Mouse (Mus musculus) liver, embryonic 16.5 days (tissue): Measurements from ENCODE around the gene Nrf1. TPM values are rescaled to one million over a fixed set of nuclear protein-coding genes. Genes with fewer than 3 reads are reported as not detected.

Experiments used
- ATAC-seq: fragments of 200-750 bp; cut with Nextera tagmentation; 2 replicates; pipeline ENCODE4 v1.8.0; 2017; ENCODE audit warnings: low read depth, mild to moderate bottlenecking, moderate number of reproducible peaks, moderate library complexity
- H3K27ac ChIP-seq: fragments of 300-500 bp; sonication (generic); 2 replicates; pipeline ENCODE4 v1.5.1; 2014; ENCODE audit warnings: mild to moderate bottlenecking, low read length
- H3K27me3 ChIP-seq: fragments of 300-500 bp; sonication (generic); 2 replicates; pipeline ENCODE4 v1.6.1; 2014; ENCODE audit warnings: low read depth, low read length, mixed read lengths; ENCODE audit not compliant: control insufficient read depth, insufficient read depth
- H3K36me3 ChIP-seq: fragments of 300-500 bp; sonication (generic); 2 replicates; pipeline ENCODE4 v1.6.1; 2014; ENCODE audit warnings: mild to moderate bottlenecking; ENCODE audit not compliant: control insufficient read depth, insufficient read depth
- H3K4me1 ChIP-seq: fragments of 300-500 bp; sonication (generic); 2 replicates; pipeline ENCODE4 v1.6.1; 2014; ENCODE audit warnings: low read depth, low read length, mixed read lengths; ENCODE audit not compliant: control insufficient read depth
- H3K4me2 ChIP-seq: fragments of 300-500 bp; sonication (generic); 2 replicates; pipeline ENCODE4 v1.6.1; 2014; ENCODE audit warnings: low read depth, low read length, mixed read lengths
- H3K4me3 ChIP-seq: fragments of 300-500 bp; sonication (generic); 2 replicates; pipeline ENCODE4 v1.5.1; 2014; ENCODE audit warnings: low read depth, mild to moderate bottlenecking, low read length
- H3K9ac ChIP-seq: fragments of 300-500 bp; sonication (generic); 2 replicates; pipeline ENCODE4 v1.6.1; 2014; ENCODE audit warnings: low read depth, low read length
- H3K9me3 ChIP-seq: fragments of 300-500 bp; sonication (generic); replicated peaks from 2 replicates; pipeline ENCODE4 v1.6.1; 2016; ENCODE audit warnings: low read length; ENCODE audit not compliant: control insufficient read depth
- WGBS: fragments of 180-500 bp; shearing (Covaris S2); extraction: QIAGEN DNeasy Blood & Tissue Kit; methylation state at CpG from one replicate; pipeline ENCODE4 v1.1.7; 2014; ENCODE audit not compliant: insufficient replicate concordance; 5-methylcytosine and 5-hydroxymethylcytosine counted together
- polyA plus RNA-seq: library from polyadenylated mRNA; unstranded; fragments of >200 nt; fragmentation: Nextera tagmentation; extraction: Ambion mirVana; gene quantifications from 2 replicates; pipeline ENCODE4 v1.2.1, GENCODE M21; 2015

Gene Nrf1
- polyA plus RNA-seq, 1 experiment from 2014 or later, result 35.3 TPM

DNA sequence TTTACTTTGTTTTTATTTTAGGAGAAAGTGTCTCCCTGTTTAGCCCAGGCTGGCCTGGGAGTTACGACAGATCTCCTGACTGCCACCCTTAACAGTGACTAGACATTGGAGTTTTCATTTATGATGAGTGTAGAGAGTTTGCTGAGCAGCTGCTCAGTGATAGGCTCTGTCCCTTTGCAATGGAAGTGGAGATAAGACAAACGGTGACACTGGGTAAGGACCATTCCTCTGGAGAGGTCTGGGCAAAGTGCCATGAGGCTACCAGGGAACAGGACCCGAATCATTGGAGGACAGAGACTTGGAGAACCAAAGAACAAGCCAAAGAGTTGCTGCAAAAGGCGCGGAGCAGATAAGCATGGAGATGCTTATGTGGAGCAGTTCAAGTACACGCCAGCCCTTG, 100.0 kb downstream of the Nrf1 start:
- Histone ChIP-seq H3K27ac (peak overlapping the region; percentile 92), H3K4me1 (peaks cover 35% of the 10 kb centered on the region), H3K9ac (peak overlapping the region; percentile 9; the same call in 1 of the 2 replicates), H3K27me3 (no peaks in the 10 kb centered on the region), H3K4me3 (peak overlapping the region; percentile 30; the same call in 1 of the 2 replicates), H3K36me3 (peaks cover 19% of the 10 kb centered on the region; the same call in 1 of the 2 replicates), H3K9me3 (no peaks in the 10 kb centered on the region), H3K4me2 (peak overlapping the region; percentile 68)
- 31% methylated on average over 6 of the region's 6 CpGs for WGBS
- peak; percentile 86 for ATAC-seq

DNA sequence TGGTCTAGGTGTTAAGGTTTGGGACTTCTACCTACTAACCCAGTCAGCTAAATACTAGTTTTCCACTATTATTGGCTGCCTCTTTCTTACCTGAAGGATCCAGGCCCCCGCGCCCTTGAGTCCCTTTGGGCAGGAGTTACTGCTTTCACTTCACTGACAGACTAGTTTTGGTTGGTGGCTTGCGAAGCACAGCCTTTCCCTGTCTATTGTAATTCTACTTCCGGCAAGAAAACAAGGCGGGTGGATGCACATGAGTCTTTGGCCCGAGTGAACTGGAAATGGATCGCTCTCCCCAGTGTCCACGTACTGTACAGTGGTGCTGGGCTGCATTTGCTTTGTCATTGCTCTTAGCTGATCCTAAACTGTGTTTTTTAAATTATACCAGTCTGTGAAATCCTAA, 102.7 kb downstream of the Nrf1 start:
- Histone ChIP-seq H3K9ac (no peak overlapping the region), H3K27me3 (no peaks in the 10 kb centered on the region), H3K4me1 (peaks cover 33% of the 10 kb centered on the region), H3K36me3 (peaks cover 12% of the 10 kb centered on the region; the same call in 1 of the 2 replicates), H3K4me2 (no peak overlapping the region), H3K4me3 (no peak overlapping the region), H3K9me3 (no peaks in the 10 kb centered on the region), H3K27ac (no peak overlapping the region)
- WGBS, result 91% methylated on average over 8 of the region's 8 CpGs
- ATAC-seq, result no peak

DNA sequence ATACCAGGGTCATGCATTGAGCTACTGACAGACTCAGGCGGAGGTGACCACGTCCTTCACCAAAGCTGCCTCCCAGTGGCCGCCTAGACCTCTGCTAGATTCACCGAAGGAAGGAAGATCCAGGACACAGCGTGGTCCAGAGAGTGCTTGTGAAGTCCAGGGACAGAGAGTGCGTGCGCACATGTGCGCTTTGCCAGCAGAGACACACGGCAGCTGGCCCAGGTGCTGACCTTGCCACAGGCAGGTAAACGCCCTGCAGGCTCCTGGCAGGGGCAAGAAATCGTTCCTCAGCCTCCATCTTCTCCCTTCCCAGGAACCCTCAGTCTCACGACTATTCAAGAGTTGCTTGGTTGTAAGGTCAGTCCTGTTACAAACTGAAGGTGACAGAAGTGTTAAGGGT, 104.4 kb downstream of the Nrf1 start:
- Histone ChIP-seq H3K4me2 (no peak overlapping the region), H3K9me3 (no peaks in the 10 kb centered on the region), H3K9ac (no peak overlapping the region), H3K27ac (no peak overlapping the region), H3K4me3 (no peak overlapping the region), H3K27me3 (no peaks in the 10 kb centered on the region), H3K36me3 (peaks cover 12% of the 10 kb centered on the region; the same call in 1 of the 2 replicates), H3K4me1 (peaks cover 21% of the 10 kb centered on the region)
- WGBS, result 87% methylated on average over 12 of the region's 12 CpGs
- ATAC-seq, result no peak

DNA sequence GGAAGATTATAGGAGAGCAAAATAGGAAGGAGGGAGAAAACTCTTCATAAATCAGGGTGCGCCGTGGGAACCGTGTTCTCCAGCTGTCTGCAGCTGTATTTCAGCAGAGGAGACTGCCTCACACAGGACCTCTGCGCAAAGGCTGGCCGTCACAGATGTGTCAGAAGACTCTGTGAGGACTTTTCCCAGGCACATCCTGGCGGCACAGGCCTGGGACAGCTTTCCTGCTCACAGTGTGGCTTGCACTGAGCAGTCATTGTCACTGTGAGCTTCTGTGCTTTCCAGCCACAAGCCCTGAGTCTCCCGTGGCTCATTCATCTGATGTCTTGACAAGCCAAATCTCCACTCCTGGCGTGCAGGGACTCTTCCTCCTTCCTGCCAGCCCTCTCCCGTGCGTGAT, 104.9 kb downstream of the Nrf1 start:
- no peak overlapping the region for H3K4me2 ChIP-seq
- WGBS, result 73% methylated on average over 10 of the region's 10 CpGs
- no peak overlapping the region for H3K9ac ChIP-seq
- H3K27ac ChIP-seq, result no peak overlapping the region
- no peaks in the 10 kb centered on the region for H3K9me3 ChIP-seq
- H3K4me1 ChIP-seq, result peaks cover 16% of the 10 kb centered on the region
- no peak overlapping the region for H3K4me3 ChIP-seq
- no peaks in the 10 kb centered on the region for H3K27me3 ChIP-seq
- ATAC-seq, result no peak
- H3K36me3 ChIP-seq, result peaks cover 12% of the 10 kb centered on the region; the same call in 1 of the 2 replicates

DNA sequence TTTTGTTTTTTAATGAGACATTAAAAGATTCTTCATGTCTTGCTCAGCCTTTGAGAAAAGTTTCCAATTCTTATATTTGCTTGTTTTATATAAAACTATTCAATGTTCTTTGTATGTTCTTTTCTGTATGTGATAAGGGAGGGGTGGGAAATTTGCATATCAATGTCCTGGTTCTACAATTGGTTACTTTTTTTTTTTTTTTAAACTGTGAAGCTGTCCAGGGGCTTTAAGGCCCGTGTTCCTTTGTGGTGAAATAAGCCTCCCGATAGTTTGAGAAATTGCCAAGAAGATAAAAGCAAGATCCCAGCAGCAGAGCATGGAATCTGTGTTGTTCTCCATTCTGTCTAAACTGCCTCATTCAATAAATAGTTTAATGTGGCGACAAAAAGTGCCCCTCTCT, 105.3 kb downstream of the Nrf1 start:
- Histone ChIP-seq H3K27ac (no peak overlapping the region), H3K4me3 (no peak overlapping the region), H3K27me3 (no peaks in the 10 kb centered on the region), H3K36me3 (peaks cover 12% of the 10 kb centered on the region; the same call in 1 of the 2 replicates), H3K4me2 (no peak overlapping the region), H3K9ac (no peak overlapping the region), H3K4me1 (peaks cover 12% of the 10 kb centered on the region), H3K9me3 (no peaks in the 10 kb centered on the region)
- WGBS, result 75% methylated on average over 3 of the region's 3 CpGs
- no peak for ATAC-seq

DNA sequence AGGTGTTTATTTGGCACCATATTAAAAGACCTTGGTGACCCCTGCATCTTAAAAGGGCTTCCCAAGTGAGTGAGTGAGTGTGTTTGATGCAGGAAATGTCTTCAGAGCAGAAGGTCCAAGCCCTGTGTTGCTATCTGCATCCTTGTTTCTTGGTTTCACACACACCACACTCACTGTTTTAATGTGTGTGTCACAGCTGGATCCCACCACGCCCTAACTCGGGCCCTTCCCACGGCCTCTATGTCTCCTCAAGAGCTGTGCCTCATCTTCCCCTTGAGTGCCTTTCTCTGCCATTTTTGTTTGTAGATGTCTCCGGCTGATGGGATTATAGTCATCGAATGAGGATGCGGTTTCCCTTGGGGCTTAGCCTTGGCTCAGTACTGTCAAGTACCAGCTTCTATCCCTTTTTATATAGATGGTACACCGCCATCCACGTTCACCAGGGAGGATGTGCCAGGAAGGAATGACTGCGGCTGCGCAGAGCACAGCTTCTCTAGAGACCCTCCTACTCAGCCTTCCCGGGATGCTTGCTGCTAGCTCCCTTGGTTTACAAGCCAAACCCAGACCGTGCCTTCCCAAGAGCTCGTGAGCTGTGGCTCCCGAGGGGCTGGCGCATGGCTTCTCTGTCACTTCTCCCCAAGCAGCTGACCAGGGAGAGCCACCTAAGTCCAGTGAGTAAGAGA, 106.1 kb downstream of the Nrf1 start:
- Histone ChIP-seq H3K36me3 (peaks cover 12% of the 10 kb centered on the region; the same call in 1 of the 2 replicates), H3K4me2 (no peak overlapping the region), H3K4me1 (peaks cover 4% of the 10 kb centered on the region), H3K27ac (no peak overlapping the region), H3K9ac (no peak overlapping the region), H3K4me3 (no peak overlapping the region), H3K9me3 (no peaks in the 10 kb centered on the region), H3K27me3 (no peaks in the 10 kb centered on the region)
- ATAC-seq, result no peak
- WGBS, result 90% methylated on average over 15 of the region's 15 CpGs

DNA sequence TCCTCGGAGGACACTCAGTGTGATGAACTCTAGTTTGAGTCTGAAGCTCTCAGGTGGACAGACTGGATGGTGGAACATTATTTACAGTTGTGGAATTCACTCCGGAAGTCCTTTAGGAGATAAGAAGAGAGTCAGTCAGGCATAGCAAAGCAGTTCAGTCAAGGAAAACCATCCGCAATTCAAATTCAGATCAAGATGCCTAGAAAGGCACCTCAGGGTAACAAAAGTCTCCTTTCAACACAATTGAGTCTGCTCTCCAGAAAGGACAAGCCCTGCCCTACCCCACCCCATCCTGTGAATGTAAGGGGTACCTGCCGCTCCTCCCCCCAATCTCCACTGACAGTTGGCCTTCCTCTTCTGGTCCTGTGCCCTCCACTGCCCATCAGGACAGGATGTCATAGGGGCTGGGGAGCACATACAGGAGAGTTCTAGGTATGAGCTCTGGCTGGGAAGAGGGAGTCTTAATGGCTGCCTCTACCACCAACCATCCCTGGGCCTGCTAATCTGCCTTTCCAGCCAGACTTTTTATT, 111.8 kb downstream of the Nrf1 start:
- no peak overlapping the region for H3K9ac ChIP-seq
- no peak for ATAC-seq
- H3K27me3 ChIP-seq, result peaks cover 8% of the 10 kb centered on the region; the same call in 1 of the 2 replicates
- no peak overlapping the region for H3K27ac ChIP-seq
- no peak overlapping the region for H3K4me3 ChIP-seq
- WGBS, result 66% methylated on average over 4 of the region's 4 CpGs
- H3K9me3 ChIP-seq, result no peaks in the 10 kb centered on the region
- no peak overlapping the region for H3K4me2 ChIP-seq
- no peaks in the 10 kb centered on the region; the same call in 1 of the 2 replicates for H3K4me1 ChIP-seq
- H3K36me3 ChIP-seq, result no peaks in the 10 kb centered on the region

DNA sequence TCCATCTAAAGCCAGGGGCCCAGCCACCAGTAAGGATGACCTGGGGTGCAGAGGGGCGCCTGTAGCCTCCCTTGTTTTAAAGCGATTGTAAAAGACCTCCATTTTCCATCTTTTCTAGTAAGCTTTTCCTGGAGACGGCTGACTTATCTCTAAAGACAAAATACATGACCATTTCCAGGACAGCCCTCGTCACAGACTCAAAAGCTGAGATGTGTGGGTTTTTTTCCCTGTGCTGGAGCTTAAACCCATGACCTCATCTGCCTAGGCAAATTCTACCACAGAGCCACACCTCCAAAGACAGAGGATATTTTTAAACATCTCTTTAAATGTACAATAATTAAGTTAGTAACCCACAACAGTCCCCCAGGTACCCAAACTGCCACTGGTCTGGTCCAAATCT, 112.6 kb downstream of the Nrf1 start:
- no peak overlapping the region for H3K4me2 ChIP-seq
- 60% methylated on average over 4 of the region's 4 CpGs for WGBS
- no peaks in the 10 kb centered on the region for H3K36me3 ChIP-seq
- no peak overlapping the region for H3K27ac ChIP-seq
- ATAC-seq, result no peak
- no peaks in the 10 kb centered on the region for H3K9me3 ChIP-seq
- peaks cover 8% of the 10 kb centered on the region; the same call in 1 of the 2 replicates for H3K27me3 ChIP-seq
- H3K4me3 ChIP-seq, result no peak overlapping the region
- no peak overlapping the region for H3K9ac ChIP-seq
- no peaks in the 10 kb centered on the region; the same call in 1 of the 2 replicates for H3K4me1 ChIP-seq

DNA sequence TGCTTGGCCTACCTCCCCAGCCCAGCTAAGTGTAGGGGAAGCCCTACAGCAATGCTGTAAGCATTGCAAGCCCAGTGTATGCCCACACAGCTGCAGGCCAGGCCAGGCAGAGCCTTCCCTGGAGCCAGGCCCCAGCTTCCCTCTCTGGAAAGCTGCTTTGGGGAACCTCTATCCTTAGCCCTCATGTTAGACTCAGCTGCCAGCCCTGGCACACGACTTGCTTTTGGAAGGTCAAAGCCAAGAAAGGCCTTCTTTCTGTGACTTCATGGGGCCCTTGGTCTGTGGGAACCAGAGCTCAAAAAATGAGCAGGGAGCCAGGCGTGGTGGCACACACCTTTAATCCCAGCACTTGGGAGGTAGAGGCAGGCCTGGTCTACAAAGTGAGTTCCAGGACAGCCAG, 113.8 kb downstream of the Nrf1 start:
- Histone ChIP-seq H3K4me2 (no peak overlapping the region), H3K9me3 (no peaks in the 10 kb centered on the region), H3K36me3 (no peaks in the 10 kb centered on the region), H3K9ac (no peak overlapping the region), H3K4me1 (no peaks in the 10 kb centered on the region; the same call in 1 of the 2 replicates), H3K27ac (no peak overlapping the region), H3K4me3 (no peak overlapping the region), H3K27me3 (peaks cover 13% of the 10 kb centered on the region)
- ATAC-seq, result no peak
- 46% methylated on average over 2 of the region's 2 CpGs for WGBS
